Mouse (Mus musculus) brain, embryonic 14.5 days (tissue): Measurements from ENCODE around the gene Ppp1cc.

Experiments used
- CTCF ChIP-seq: fragments of 200-500 bp; IDR thresholded peaks from 2 replicates; pipeline ENCODE4 v1.5.1; 2012; ENCODE audit warnings: inconsistent platforms, mild to moderate bottlenecking, moderate library complexity, borderline replicate concordance; ENCODE audit not compliant: insufficient read depth, insufficient read length; ENCODE audit errors: extremely low read depth
- POLR2A ChIP-seq: fragments of 200-500 bp; IDR thresholded peaks from 2 replicates; pipeline ENCODE4 v1.6.1; 2012; ENCODE audit warnings: mild to moderate bottlenecking, inconsistent platforms, borderline replicate concordance; ENCODE audit not compliant: poor library complexity, insufficient read depth, insufficient read length, severe bottlenecking; ENCODE audit errors: extremely low read depth

- TF ChIP-seq POLR2A (no peak), CTCF (no peak)
Measured at GRCm38 (mm10) chr5:122204180-122204579, 46.1 kb downstream of the Ppp1cc start.
